Mouse (Mus musculus): ENCODE measurements around the gene Ppil4.
"Not testable (repeated sequence)": the region's sequence is repeated elsewhere in the genome, so short reads cannot be mapped to it uniquely, and the experiment has no call there.

Gene Ppil4

DNA sequence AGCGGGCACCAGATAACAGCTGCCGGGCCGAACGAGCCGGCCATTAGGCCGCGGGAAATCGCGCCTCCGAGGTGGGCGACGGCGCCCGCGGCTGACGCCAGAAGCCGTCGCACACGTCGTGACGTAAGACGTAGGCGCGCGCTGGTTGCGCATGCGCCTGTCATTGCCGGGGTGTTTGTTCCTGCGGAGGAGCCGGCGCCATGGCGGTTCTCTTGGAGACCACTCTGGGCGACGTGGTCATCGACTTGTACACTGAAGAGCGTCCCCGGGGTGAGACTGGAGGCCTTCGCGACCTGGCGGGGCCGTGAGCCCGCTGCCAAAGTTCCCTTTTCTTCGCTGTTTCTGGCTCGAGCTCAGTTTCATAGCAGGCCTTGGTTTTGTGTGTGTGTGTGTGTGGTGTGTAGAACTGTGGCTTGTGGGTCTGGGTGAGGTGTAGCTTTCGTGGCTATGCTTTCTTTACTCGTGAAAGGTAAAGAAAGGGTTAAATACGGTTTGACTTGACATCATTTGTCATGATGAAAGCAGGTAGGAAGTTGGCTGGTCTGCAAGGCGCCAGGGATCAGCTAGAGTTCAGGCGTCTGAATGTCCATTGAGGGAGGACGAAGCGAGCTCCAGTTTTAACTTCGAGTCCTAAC lies at the start of gene Ppil4, which contains the start of gene Ginm1:
Gene Ppil4 (plus strand): TSS at position 141 of the 635 bp plus-strand sequence.
Gene Ginm1 (minus strand): TSS at position 74 of the 635 bp plus-strand sequence.
- peak; percentile 97 for DNase-seq (ENCODE audit: low read depth, low spot score)

DNA sequence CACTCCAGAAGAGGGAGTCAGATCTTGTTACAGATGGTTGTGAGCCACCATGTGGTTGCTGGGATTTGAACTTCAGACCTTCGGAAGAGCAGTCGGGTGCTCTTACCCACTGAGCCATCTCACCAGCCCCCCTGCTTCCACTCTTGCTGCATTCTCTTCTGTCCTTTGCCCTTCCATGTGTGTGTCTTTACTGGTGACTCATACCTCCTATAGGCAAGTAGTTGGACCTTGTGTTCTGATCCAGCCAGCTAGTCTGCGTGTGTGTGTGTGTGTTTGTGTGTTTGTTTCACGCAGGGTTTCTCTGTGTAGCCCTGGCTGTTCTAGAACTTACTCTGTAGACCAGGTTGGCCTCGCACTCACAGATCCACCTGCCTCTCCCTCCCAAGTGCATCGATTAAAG lies 47.2 kb upstream of the Ppil4 start:
- not testable (repeated sequence) for DNase-seq (ENCODE audit: low read depth, low spot score)

DNA sequence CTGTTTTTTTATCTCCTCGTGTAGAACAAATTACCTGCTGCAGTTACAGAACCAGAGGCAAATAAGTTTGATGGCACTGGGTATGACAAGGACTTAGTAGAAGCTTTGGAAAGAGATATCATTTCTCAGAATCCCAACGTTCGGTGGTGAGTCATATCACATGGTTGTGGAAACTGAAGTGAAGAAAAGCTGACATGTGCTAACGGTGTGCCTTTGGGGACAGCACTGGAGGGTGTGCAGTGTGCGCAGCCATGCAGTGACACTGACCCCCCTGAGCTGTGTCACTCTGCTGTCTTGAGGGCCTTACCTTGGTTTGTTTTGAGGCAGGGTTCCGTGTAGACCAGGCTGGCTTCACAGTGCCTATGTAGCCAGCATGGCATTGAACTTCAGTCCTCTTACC lies 43.9 kb upstream of the Ppil4 start:
- no peak for DNase-seq (ENCODE audit: low read depth, low spot score)

DNA sequence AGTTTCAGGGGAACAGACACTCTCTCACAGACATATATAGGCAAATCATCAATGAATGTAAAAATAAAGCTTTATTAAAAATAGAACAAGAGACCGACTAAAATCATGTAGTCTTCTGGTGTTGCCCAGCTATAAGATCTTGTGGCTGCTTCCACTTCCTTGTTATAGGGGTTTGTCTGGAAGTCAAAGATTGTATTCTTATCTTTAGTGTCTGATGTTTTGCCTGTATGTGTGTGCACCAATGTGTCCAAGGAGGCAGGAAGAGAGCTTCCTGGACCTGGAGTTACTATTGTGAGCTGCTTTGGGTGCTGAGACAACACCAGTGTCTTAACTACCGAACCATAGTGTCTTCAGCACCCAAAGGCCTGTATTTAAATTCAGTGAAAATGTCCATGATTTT lies 35.1 kb upstream of the Ppil4 start:
- DNase-seq (ENCODE audit: low read depth, low spot score) = no peak

DNA sequence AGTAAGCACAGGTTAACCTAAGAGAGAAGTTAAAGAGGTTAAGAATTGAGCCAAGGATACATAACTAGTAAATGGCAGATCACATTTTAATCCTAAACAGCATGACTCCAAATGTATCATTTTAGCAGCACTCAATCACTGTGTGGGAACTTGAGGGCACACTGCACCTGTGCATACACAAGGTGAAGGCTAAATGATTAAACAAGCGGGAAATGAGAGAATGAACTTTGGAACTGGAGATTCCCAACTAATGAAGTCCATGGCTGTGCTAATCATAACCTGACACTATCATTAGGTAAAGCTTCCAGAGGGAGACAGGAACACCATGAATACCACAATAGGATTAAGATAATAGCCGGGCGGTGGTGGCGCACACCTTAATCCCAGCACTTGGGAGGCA lies 20.3 kb upstream of the Ppil4 start:
- no peak for DNase-seq (ENCODE audit: low read depth, low spot score)

DNA sequence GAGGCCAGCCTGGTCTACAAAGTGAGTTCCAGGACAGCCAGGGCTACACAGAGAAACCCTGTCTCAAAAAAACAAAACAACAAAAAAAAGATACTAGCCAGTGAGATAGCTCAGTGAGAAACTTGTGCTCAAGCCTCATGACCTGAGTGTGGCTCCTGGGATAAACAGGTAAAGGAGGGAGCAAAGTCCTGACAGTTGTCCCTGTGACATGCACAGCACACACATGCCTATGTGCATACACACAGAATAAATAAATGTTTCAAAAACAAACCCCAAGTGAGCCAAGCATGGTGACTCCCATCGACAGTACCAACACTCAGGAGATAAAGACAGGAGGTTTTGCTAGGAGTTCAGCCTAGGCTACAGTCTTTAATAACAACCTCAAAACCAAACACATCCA lies 19.9 kb upstream of the Ppil4 start:
- no peak for DNase-seq (ENCODE audit: low read depth, low spot score)

DNA sequence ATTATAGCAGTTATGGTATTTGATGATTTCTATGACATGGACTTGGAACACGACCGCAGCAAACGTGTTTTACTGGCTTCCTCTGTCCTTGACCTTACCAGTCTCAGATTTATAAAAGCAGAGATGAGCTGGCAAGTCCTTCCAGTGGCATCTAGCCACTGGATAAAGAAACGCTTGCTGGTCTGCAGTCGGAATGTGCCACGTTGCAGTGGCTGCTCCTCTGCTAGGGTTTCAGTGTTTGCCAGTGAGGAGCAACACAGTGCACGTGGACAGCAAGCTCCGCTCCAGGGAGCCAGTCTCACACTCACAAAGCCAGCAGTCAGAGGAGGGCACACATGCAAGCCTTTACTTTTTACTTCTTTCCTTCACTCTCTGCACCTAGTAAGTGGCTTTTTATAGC lies 17.3 kb upstream of the Ppil4 start:
- no peak for DNase-seq (ENCODE audit: low read depth, low spot score)

DNA sequence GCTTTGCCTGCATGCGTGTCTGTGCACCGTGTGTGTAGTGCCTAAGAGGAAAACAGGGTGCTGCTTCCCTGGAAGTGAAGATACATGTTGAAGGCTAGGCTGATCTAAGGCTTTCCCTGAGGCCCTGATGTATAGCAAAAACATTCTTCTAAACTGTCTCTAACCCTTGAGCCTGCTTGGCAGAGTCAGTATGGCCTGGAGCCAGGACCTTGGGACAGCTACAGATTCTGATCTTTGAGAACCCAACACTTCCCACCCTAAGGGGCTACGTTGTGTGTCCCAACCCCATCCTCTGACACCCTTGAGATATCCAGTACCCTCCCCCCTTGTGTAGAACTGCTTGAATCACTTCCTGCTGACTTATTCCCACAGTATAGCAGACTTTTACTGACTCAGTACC lies 14.3 kb upstream of the Ppil4 start:
- DNase-seq (ENCODE audit: low read depth, low spot score) = no peak

DNA sequence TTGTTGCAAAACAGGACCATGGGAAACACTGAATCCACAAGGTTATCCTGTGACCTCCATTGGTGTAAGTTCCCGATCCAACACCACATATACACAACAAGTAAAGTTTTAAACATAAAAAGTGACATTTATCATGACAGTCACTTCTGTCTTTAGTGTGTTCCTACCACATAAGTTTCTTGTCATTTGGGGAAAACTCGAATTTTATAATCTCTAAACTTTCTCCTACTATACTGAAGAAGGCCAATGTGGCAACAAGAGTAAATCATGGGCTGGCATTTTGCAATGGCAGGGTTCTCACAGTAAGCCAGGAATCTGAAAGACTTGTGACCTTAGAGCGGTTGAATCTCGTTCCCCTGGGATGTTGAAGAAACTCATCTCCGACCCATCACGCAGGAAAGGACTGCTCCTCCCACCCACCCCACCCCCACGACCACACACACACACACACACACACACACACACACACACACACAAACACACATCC lies 12.9 kb upstream of the Ppil4 start:
- no peak for DNase-seq (ENCODE audit: low read depth, low spot score)

DNA sequence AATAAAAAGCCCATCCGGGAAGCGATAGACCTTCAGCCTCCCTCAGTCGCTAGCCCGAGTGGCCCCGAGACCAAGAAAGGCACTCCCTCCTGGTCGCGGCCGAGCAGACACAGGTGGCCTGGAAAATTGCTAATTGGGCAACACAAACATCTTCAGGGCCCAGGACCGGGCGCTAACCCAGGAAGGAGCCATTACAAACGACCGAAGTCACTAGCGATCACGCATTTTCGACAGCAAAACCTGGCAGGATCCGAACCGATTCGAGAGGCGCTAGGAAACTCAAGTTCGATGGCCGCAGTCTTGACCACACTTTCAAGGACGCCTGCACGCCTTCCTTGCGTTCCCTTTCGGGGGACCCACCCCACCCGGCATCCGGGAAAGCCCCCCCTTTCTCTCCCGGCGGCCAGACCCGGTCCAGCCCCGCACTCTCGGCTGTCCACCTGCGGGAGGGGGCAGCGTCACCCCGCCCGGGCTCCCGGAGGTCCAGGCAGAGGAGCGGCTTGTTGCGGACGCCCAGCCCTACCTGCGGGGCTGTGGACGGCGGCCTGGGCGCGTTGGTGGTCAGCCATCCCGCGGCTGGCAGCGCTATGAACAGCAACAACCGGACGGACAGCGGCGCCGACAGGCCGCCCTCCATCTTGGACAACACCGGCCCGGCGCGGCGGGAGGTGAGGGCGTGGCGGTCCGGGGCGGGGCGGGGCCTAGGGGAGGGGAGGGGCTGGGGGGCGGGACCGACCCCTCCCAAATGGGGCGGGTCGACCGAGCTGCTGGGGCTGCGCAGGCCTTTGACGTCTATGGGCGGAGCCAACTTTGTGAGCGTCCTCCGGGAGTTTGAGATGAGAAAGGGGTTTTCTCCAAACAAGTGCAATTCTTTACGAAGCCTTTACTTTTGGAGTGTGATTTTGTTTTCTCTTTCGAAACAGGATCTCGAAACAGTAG lies 12.2 kb upstream of the Ppil4 start:
- DNase-seq (ENCODE audit: low read depth, low spot score) = peak; percentile 93

DNA sequence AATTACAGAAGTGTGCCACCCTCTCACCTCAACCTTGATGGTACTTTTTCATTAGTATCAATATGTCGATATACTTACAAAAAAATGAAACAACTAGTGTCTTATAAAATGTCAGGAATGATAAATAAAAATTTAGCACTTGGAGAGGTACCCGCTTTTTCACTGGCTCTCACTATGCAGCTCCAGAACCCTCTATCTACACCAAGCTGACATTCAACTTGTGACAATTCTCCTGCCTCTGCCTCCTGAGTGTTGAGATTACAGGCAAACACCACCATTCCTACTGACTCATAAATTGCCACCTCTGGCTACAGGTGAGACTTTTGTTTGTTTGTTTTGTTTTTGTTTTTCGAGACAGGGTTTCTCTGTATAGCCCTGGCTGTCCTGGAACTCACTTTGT lies 11.5 kb upstream of the Ppil4 start:
- no peak for DNase-seq (ENCODE audit: low read depth, low spot score)

DNA sequence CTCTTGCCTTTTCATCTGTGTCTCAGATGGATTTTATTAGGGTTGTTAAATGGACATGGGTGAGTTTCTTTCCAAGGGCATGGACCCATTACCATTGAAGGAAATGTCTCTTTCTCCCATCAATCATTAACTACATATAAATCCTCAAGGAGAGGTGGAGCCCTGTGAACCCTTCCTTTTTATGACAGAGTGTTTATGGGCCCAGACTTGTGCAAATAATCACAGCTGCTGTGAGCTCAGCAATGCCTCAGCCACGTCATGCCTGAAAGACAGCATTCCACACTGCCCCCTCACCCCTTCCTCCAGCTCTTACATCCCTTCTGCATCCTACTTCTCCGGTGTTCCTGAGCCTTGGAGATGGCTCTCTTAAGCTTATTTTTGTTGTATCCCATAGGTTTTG lies 5.4 kb upstream of the Ppil4 start:
- no peak for DNase-seq (ENCODE audit: low read depth, low spot score)

DNA sequence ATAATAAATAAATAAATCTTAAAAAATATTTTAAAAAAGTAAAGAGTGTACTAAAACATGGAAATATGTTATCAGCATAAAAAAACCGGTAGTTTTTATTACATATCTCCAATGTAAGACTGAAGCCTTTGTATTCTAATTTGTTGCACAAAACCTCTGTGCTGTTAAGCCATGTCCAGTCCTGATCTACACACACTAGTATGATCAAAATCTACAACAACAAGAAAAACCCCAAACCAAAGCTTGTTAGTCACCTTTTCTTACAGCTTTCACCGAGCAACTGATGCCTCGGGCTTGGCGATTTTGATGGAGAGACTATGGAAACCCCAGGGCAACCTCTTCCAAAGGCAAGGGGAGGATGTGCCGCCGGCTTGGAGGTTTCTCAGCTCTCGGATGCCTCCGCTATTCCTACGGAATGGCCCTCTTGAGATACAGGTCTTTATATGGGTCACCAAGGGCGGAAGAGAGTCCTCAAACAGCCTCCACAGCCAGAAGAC lies 389 bp upstream of the Ppil4 start:
- no peak for DNase-seq (ENCODE audit: low read depth, low spot score)

DNA sequence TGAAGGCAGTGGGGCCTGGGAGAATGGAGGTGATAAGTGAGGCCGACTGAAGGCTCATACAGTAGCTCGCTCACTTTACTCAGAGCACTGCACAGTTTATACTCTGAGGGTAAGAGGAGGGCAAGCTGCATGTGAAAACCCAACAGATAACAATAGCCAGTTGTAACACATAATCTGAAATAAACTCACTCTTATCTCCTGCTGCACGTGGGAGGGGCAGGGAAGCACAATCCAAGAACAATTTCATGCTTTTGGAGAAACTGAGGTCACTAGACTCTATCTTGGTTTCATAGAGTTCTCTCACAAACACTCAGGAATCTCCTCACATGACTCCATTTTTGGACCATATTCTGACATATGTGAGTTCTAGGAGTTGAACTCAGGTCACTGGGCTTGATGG lies 8.6 kb downstream of the Ppil4 start:
- no peak for DNase-seq (ENCODE audit: low read depth, low spot score)

DNA sequence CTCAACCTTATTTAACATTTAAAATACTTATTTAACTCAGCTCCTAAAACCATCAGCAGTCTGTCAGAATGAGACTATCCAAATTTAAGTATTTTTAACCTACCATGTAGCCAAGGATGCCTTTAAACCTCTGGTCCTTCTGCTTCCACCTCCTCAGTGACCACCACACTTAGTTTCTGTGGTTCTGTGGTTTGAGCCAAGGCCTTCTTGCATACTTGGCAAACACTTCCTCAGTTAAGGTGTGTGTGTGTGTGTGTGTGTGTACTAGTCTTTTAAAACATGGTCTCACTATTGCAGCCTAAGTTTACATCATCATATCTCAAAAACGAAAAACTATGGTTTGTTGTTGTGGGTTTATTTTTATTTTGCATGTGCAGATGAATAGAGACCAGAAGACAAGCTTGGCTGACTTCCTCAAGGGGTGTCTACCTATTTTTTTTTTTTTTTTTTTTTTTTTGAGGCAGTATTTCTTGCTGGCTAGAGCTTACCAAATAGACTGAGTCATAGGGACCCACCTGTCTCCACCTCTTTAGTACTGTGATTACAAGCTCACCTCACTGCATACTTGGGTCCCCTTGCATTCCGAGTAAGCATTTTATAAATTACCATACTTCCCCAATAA lies 9.9 kb downstream of the Ppil4 start:
- no peak for DNase-seq (ENCODE audit: low read depth, low spot score)

DNA sequence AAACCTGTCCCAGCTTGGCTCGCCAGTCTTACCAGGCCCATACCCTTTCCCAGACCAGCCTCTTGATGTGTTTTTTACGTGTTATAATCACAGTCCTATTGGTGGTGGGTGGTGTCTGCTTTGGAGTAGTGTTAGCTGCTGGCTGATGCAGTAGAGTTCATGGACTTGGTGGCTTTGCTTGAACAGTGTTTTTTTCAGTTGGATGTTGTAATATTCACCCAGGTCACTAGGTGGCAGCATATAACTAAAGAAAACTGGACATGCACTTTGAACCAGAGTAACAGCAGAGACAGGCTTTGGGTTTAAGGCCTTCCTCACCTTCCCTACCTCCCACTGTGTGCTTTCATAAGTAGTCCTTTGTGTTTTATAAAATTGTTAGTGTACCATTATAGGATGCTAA lies 17.2 kb downstream of the Ppil4 start:
- DNase-seq (ENCODE audit: low read depth, low spot score) = peak; percentile 80

DNA sequence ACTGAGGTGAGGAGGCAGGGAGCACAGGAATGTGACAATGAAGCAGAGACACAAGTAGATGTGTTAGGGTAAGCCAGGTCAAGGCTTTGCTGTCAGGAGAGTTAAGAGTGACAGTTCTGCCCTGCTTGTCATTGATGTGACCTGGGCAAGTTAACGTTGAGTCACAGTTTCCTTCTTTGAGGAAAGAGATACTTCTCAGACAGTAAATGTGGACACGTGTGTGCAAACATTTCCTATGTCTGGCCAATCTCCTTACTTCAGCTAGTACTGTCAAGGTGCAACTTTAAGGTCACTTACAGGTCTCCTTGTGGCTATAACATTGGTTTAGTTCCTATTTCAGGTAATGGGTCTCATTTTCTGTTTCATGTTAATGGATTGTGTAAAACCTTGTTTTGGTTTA lies 23.8 kb downstream of the Ppil4 start:
- DNase-seq (ENCODE audit: low read depth, low spot score) = no peak

DNA sequence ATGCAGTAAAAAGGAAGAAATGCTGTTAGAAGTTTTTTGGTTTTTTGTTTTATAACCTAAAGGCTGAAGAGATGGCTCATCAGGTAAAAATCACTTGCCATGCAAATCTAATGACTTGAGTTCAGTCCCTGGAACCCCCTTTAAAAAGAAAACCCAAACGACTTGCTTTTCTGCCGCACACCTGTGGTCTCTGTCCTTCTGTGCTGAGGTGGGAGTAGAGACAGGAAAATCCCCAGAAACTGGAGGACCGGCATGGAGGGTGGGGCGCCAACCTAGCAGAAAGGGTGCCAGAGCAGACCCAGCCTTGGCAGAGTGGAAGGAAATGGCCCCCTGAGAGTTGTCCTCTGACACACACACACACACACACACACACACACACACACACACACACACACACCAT lies 26.0 kb downstream of the Ppil4 start:
- no peak for DNase-seq (ENCODE audit: low read depth, low spot score)

DNA sequence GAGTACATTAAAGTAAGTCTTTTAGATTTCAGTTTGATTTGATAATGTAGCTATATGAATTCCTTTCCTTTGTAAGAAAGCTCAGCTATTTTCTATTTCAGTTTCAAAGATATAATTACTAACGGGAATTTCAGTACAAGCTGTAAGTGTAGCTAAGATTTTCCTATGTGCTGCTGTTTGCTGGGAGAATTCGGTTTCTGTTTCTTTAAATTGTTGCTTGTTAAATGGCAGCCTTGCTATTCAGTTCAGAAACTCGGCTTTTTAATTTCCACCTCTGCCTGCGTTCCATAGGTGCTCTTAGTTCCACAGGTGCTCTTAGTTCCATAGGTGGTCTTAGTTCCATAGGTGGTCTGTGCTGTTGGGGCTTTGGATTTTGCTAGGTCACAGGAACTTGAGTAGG lies 26.5 kb downstream of the Ppil4 start:
- no peak for DNase-seq (ENCODE audit: low read depth, low spot score)

DNA sequence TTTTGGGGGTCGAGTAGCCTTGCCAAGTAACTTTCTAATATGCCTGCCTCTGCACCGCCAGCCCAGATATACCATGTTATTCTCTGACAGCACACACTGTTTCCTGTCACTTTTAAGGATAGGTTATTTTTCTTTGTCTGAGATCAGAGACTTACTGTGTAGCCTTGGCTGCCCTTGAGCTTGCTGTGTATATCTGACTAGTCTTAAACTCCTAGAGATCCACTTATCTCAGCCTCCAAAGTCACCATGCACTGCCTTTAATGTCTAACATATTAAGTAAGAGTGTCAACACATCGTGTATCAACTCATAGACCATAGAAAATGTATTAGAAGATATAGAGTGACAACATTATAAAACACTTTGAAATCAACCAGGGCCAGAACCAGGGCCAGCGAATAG lies 26.9 kb downstream of the Ppil4 start:
- no peak for DNase-seq (ENCODE audit: low read depth, low spot score)

DNA sequence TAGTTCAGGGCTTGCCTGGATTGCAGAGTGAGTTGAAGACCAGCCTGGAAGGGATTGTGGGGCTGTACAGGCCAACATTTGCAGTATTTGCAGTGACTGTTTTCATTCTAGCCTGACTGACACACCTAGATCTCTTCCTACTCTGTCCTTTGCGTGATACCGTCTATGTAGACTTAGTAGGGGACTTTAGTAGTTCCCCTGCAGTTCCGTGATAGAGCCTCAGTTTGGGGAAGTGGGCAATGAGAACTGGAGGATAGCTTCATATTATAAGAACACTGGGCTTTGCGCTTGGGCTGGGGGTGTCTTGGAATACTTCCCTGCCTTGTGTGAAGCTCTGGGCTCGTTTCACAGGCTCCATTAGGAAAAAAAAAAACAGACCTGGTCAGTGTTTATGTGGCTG lies 27.5 kb downstream of the Ppil4 start:
- DNase-seq (ENCODE audit: low read depth, low spot score) = no peak

DNA sequence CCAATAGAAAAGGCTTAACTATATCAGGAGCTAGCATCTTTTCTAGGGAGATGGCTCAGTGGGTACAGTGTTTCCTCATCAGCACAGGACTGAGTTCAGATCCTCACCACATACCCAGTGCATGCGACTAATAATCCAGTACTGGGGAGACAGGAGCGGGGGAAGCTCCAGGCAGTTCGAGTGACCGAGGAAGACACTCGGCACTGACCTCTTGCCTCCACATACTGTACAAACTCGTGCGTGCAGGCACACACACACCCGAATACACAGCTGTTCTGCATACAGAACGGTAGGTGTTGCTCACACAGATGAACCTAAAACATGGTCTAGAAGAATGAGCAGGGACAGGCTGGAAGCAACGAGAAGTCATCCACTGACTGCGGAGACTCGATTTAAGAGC lies 29.3 kb downstream of the Ppil4 start:
- no peak for DNase-seq (ENCODE audit: low read depth, low spot score)

Measured in ZHBTc4 (cell line).